Mouse (Mus musculus) intestine, embryonic 14.5 days (tissue): ENCODE data around the gene Grik3. TPM values are rescaled to one million over a fixed set of nuclear protein-coding genes. Genes with fewer than 3 reads are reported as not detected.

ENCODE experiments used
- ATAC-seq: fragments of 200-750 bp; cut with Nextera tagmentation; replicated peaks from 2 replicates; pipeline ENCODE4 v1.8.0; 2017; ENCODE audit warnings: low read depth, moderate number of reproducible peaks, moderate TSS enrichment, moderate library complexity; ENCODE audit not compliant: low FRiP score, low TSS enrichment
- DNase-seq: peaks from one replicate; pipeline ENCODE4 v3.0.0-alpha.2; 2018; ENCODE audit warnings: low spot score
- H3K27ac ChIP-seq: fragments of 300-500 bp; sonication (generic); 2 replicates; pipeline ENCODE4 v1.5.1; 2014; ENCODE audit warnings: low read depth, mild to moderate bottlenecking, control low read depth
- H3K27me3 ChIP-seq: fragments of 300-500 bp; sonication (generic); replicated peaks from 2 replicates; pipeline ENCODE4 v1.6.1; 2014; ENCODE audit warnings: low read length, control low read depth; ENCODE audit not compliant: control insufficient read depth, insufficient read depth
- H3K36me3 ChIP-seq: fragments of 300-500 bp; sonication (generic); 2 replicates; pipeline ENCODE4 v1.6.1; 2014; ENCODE audit warnings: low read length, control low read depth; ENCODE audit not compliant: control insufficient read depth, insufficient read depth
- H3K4me1 ChIP-seq: fragments of 300-500 bp; sonication (generic); replicated peaks from 2 replicates; pipeline ENCODE4 v1.6.1; 2014; ENCODE audit warnings: low read length, control low read depth, mixed read lengths; ENCODE audit not compliant: control insufficient read depth, insufficient read depth
- H3K4me2 ChIP-seq: fragments of 300-500 bp; sonication (generic); 2 replicates; pipeline ENCODE4 v1.6.1; 2014; ENCODE audit warnings: low read length
- H3K4me3 ChIP-seq: fragments of 300-500 bp; sonication (generic); 2 replicates; pipeline ENCODE4 v1.5.1; 2014; ENCODE audit warnings: low read depth, low read length, control low read depth, mixed read lengths
- H3K9ac ChIP-seq: fragments of 300-500 bp; sonication (generic); 2 replicates; pipeline ENCODE4 v1.6.1; 2014; ENCODE audit warnings: mild to moderate bottlenecking, low read length
- H3K9me3 ChIP-seq: fragments of 300-500 bp; sonication (generic); 2 replicates; pipeline ENCODE4 v1.6.1; 2016; ENCODE audit warnings: low read length, control low read depth; ENCODE audit not compliant: control insufficient read depth
- WGBS: fragments of 180-500 bp; shearing (Covaris S2); extraction: QIAGEN DNeasy Blood & Tissue Kit; methylation state at CpG from one replicate; pipeline ENCODE4 v1.1.7; 2014; 5-methylcytosine and 5-hydroxymethylcytosine counted together
- polyA plus RNA-seq: library from polyadenylated mRNA; unstranded; fragments of >200 nt; fragmentation: Nextera tagmentation; extraction: Ambion mirVana; gene quantifications from 2 replicates; pipeline ENCODE4 v1.2.1, GENCODE M21; 2014

Gene Grik3
- polyA plus RNA-seq, 1 experiment from 2014 or later: 0.78 TPM

GRCm38 (mm10) chr4:125617851-125618250 lies 127.4 kb downstream of the Grik3 start:
- Histone ChIP-seq H3K9ac (no peak overlapping the region), H3K27ac (no peak overlapping the region), H3K4me3 (no peak overlapping the region), H3K9me3 (no peaks in the 10 kb centered on the region), H3K27me3 (no peaks in the 10 kb centered on the region), H3K4me2 (no peak overlapping the region), H3K36me3 (no peaks in the 10 kb centered on the region), H3K4me1 (no peaks in the 10 kb centered on the region)
- ATAC-seq: no peak
- DNase-seq: no peak
- WGBS: 80% methylated on average over 14 of the region's 14 CpGs

- ATAC-seq (no peak), DNase-seq (no peak)
- no peak overlapping the region for H3K9ac ChIP-seq
- no peak overlapping the region for H3K4me3 ChIP-seq
- H3K9me3 ChIP-seq: no peaks in the 10 kb centered on the region
- no peaks in the 10 kb centered on the region for H3K4me1 ChIP-seq
- no peaks in the 10 kb centered on the region for H3K27me3 ChIP-seq
- H3K36me3 ChIP-seq: no peaks in the 10 kb centered on the region
- H3K4me2 ChIP-seq: no peak overlapping the region
- 81% methylated on average over 8 of the region's 8 CpGs for WGBS
- H3K27ac ChIP-seq: no peak overlapping the region
These were observed 128.2 kb downstream of the Grik3 start for GRCm38 (mm10) chr4:125618524-125619320.

GRCm38 (mm10) chr4:125624885-125625678 lies 134.6 kb downstream of the Grik3 start:
- ATAC-seq (no peak), DNase-seq (no peak)
- WGBS: 92% methylated on average over 9 of the region's 9 CpGs
- H3K4me1 ChIP-seq: no peaks in the 10 kb centered on the region
- no peak overlapping the region for H3K4me2 ChIP-seq
- H3K9ac ChIP-seq: no peak overlapping the region
- H3K36me3 ChIP-seq: no peaks in the 10 kb centered on the region
- H3K4me3 ChIP-seq: no peak overlapping the region
- H3K27ac ChIP-seq: no peak overlapping the region
- H3K27me3 ChIP-seq: no peaks in the 10 kb centered on the region
- no peaks in the 10 kb centered on the region for H3K9me3 ChIP-seq

- no peaks in the 10 kb centered on the region for H3K4me1 ChIP-seq
- no peak overlapping the region for H3K4me2 ChIP-seq
- ATAC-seq (no peak), DNase-seq (no peak)
- 71% methylated on average over 4 of the region's 4 CpGs for WGBS
- no peak overlapping the region for H3K9ac ChIP-seq
- no peaks in the 10 kb centered on the region for H3K36me3 ChIP-seq
- H3K27ac ChIP-seq: no peak overlapping the region
- H3K27me3 ChIP-seq: no peaks in the 10 kb centered on the region
- no peak overlapping the region for H3K4me3 ChIP-seq
- no peaks in the 10 kb centered on the region for H3K9me3 ChIP-seq
These were observed 139.0 kb downstream of the Grik3 start for GRCm38 (mm10) chr4:125629544-125629943.

- no peak overlapping the region for H3K9ac ChIP-seq
- DNase-seq (no peak), ATAC-seq (no peak)
- H3K27me3 ChIP-seq: no peaks in the 10 kb centered on the region
- H3K9me3 ChIP-seq: no peaks in the 10 kb centered on the region
- H3K27ac ChIP-seq: no peak overlapping the region
- H3K4me1 ChIP-seq: no peaks in the 10 kb centered on the region; the same call in 1 of the 2 replicates
- no peak overlapping the region for H3K4me2 ChIP-seq
- H3K4me3 ChIP-seq: no peak overlapping the region
- 86% methylated on average over 11 of the region's 11 CpGs for WGBS
- H3K36me3 ChIP-seq: no peaks in the 10 kb centered on the region
These were observed 144.5 kb downstream of the Grik3 start for GRCm38 (mm10) chr4:125635037-125635436.

GRCm38 (mm10) chr4:125636616-125637304 lies 146.3 kb downstream of the Grik3 start:
- Histone ChIP-seq H3K27ac (no peak overlapping the region), H3K36me3 (no peaks in the 10 kb centered on the region), H3K9me3 (no peaks in the 10 kb centered on the region), H3K27me3 (no peaks in the 10 kb centered on the region), H3K4me1 (no peaks in the 10 kb centered on the region; the same call in 1 of the 2 replicates), H3K4me3 (no peak overlapping the region), H3K4me2 (no peak overlapping the region), H3K9ac (no peak overlapping the region)
- WGBS: 68% methylated on average over 13 of the region's 13 CpGs
- ATAC-seq (0 out of 2 replicates have a peak, but pooled peaks have one; percentile 12), DNase-seq (no peak)

GRCm38 (mm10) chr4:125637364-125637763 lies 146.9 kb downstream of the Grik3 start:
- Histone ChIP-seq H3K27ac (no peak overlapping the region), H3K4me3 (no peak overlapping the region), H3K9ac (no peak overlapping the region), H3K4me2 (no peak overlapping the region), H3K27me3 (no peaks in the 10 kb centered on the region), H3K36me3 (no peaks in the 10 kb centered on the region), H3K9me3 (no peaks in the 10 kb centered on the region), H3K4me1 (no peaks in the 10 kb centered on the region; the same call in 1 of the 2 replicates)
- DNase-seq (no peak), ATAC-seq (no peak)
- WGBS: 84% methylated on average over 13 of the region's 13 CpGs

- no peak overlapping the region for H3K4me2 ChIP-seq
- no peak overlapping the region for H3K4me3 ChIP-seq
- DNase-seq (no peak), ATAC-seq (no peak)
- 59% methylated on average over 9 of the region's 9 CpGs for WGBS
- no peaks in the 10 kb centered on the region for H3K36me3 ChIP-seq
- no peaks in the 10 kb centered on the region; the same call in 1 of the 2 replicates for H3K4me1 ChIP-seq
- no peak overlapping the region for H3K9ac ChIP-seq
- no peak overlapping the region for H3K27ac ChIP-seq
- no peaks in the 10 kb centered on the region for H3K27me3 ChIP-seq
- no peaks in the 10 kb centered on the region for H3K9me3 ChIP-seq
These were observed 150.0 kb downstream of the Grik3 start for GRCm38 (mm10) chr4:125640520-125640919.
